Mouse (Mus musculus) inflammation-experienced regulatory T-cells, adult 16 weeks (primary cell): ENCODE data around the gene Gm10944. TPM values are rescaled to one million over a fixed set of nuclear protein-coding genes. Genes with fewer than 3 reads are reported as not detected.

Experiments
- polyA plus RNA-seq: library from polyadenylated mRNA; unstranded; fragments of 100-300 nt; shearing (Covaris generic); gene quantifications from one replicate; pipeline ENCODE4 v1.2.1, GENCODE M21; 2017

Gene Gm10944
- not detected for polyA plus RNA-seq

GRCm38 (mm10) chr10:10681048-10681447, at the start of gene Gm10944:
Gene Gm10944 (plus strand): TSS chr10:10681348.

Other genes starting within 250 kb of the Gm10944 start
- not detected for gene Adgb, start 209.0 kb upstream of the Gm10944 start, polyA plus RNA-seq
- gene Rab32, start 123.1 kb upstream of the Gm10944 start, polyA plus RNA-seq = 11.5 TPM